Mouse (Mus musculus): ENCODE data around the gene Gosr2.

DNA sequence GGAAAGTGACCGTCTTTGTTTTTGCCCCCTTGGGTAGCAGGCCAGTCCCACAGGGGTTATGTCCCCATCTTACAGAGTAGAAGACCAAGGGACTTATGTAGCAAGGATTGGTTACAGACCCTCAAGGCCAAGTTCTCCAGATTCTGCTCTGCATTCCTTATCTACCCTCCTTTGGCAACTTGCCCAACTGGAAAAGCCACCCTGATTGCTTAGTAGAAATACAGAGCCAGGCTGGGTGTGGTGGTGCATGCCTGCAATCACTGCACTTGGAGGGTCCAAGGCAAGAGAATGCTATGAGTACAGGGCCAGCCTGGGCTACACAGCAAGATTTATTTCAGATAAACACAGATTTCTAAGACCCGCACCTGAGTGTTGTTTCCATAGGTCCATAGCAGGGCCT, 36.3 kb upstream of the Gosr2 start:
- TF ChIP-seq POLR2A (IDR thresholded peaks at IDR 0.05; ENCODE audit: extremely low read depth, insufficient read depth, low read length), result no peak
- TF ChIP-seq CTCF (IDR thresholded peaks at IDR 0.05; ENCODE audit: low read depth, low read length), result no peak
